Mouse (Mus musculus): ENCODE results near the gene Med15.

- TF ChIP-seq CTCF (IDR thresholded peaks at IDR 0.05) (no peak), EP300 (IDR thresholded peaks at IDR 0.05) (no peak)
Observed at GRCm38 (mm10) chr16:17701043-17701405, 31.7 kb downstream of the Med15 start.
